Comparison of ENCODE assay signal across 18 mouse cellular contexts in the genomic region with DNA sequence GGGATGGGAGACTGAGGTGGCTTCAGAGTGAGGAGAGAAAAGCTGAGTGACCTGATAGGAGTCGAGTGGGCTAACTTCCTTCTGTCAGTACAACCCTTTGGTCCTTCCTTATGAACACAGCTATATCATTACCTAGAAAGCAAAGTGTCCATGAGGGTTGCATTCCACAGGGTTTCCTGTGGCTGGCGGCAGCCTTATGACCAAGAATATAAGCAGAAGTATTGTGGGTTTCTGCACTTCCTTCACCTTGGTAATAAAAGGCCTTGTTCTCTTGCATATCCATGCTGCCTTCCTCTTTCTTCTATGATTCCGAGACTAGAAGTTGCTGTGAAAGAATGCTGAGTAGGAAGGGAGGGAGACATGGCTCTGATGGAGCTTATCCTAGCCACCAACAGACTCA. TPM values are rescaled to one million over a fixed set of nuclear protein-coding genes. Genes with fewer than 3 reads are reported as not detected.
DNase-seq lines count a peak whose midpoint lies in the region; ATAC-seq lines count a peak whose summit lies in the region.
"Had no signal": no experiment of that assay in that cellular context is flagged by ENCODE, and none has a peak within 500 bp of the region (broad histone marks: within the 10 kb centered on the region; RNA-seq: fewer than 3 reads in every experiment).

No protein-coding gene starts in this region.

- H3K4me2 ChIP-seq in kidney, embryonic 15.5 days, result no peak overlapping the region
- H3K4me2 ChIP-seq in forebrain, embryonic 14.5 days (ENCODE audit: low read length), result no peak overlapping the region
- H3K4me2 ChIP-seq: hindbrain, embryonic 15.5 days had no signal

- H3K4me1 ChIP-seq in heart, embryonic 10.5 days, result no peaks in the 10 kb centered on the region
- H3K4me1 ChIP-seq in kidney, embryonic 15.5 days, result 0 out of 2 replicates have a peak, but pooled peaks cover 3% of the 10 kb centered on the region
- H3K4me1 ChIP-seq in forebrain, embryonic 14.5 days (ENCODE audit: control insufficient read depth, insufficient read depth, low read length), result no peaks in the 10 kb centered on the region
- H3K4me1 ChIP-seq: hindbrain, embryonic 15.5 days; midbrain, embryonic 10.5 days had no signal

- no peak overlapping the region for H3K4me3 ChIP-seq in heart, embryonic 10.5 days
- no peak overlapping the region for H3K4me3 ChIP-seq in kidney, embryonic 15.5 days (replicated peaks)
- H3K4me3 ChIP-seq in forebrain, embryonic 14.5 days (ENCODE audit: low read depth, low read length), result no peak overlapping the region
- H3K4me3 ChIP-seq: hindbrain, embryonic 15.5 days; midbrain, embryonic 10.5 days had no signal

- peak overlapping the region; percentile 67; the same call in 1 of the 2 replicates for H3K27ac ChIP-seq in heart, embryonic 10.5 days
- peak overlapping the region; percentile 59 for H3K27ac ChIP-seq in kidney, embryonic 15.5 days
- no peak overlapping the region for H3K27ac ChIP-seq in forebrain, embryonic 14.5 days (ENCODE audit: low read depth, low read length)
- H3K27ac ChIP-seq: hindbrain, embryonic 15.5 days; midbrain, embryonic 10.5 days had no signal

- H3K9me3 ChIP-seq in heart, embryonic 10.5 days, result no peaks in the 10 kb centered on the region
- H3K9me3 ChIP-seq in kidney, embryonic 15.5 days (replicated peaks), result no peaks in the 10 kb centered on the region
- H3K9me3 ChIP-seq in forebrain, embryonic 14.5 days (replicated peaks; ENCODE audit: control insufficient read depth, low read length), result no peaks in the 10 kb centered on the region
- H3K9me3 ChIP-seq: hindbrain, embryonic 15.5 days; midbrain, embryonic 10.5 days had no signal

- 69% methylated on average over 3 of the region's 3 CpGs for WGBS in heart, embryonic 10.5 days
- WGBS in kidney, embryonic 15.5 days, result 77% methylated on average over 3 of the region's 3 CpGs
- 88% methylated on average over 3 of the region's 3 CpGs for WGBS in forebrain, embryonic 14.5 days

- no peak overlapping the region for H3K9ac ChIP-seq in kidney, embryonic 15.5 days
- no peak overlapping the region for H3K9ac ChIP-seq in forebrain, embryonic 14.5 days (ENCODE audit: low read length)
- H3K9ac ChIP-seq: hindbrain, embryonic 15.5 days had no signal

- H3K36me3 ChIP-seq in heart, embryonic 10.5 days, result no peaks in the 10 kb centered on the region
- no peaks in the 10 kb centered on the region; the same call in 1 of the 2 replicates for H3K36me3 ChIP-seq in kidney, embryonic 15.5 days
- H3K36me3 ChIP-seq in forebrain, embryonic 14.5 days (ENCODE audit: control insufficient read depth, insufficient read depth, low read length), result no peaks in the 10 kb centered on the region
- H3K36me3 ChIP-seq: hindbrain, embryonic 15.5 days; midbrain, embryonic 10.5 days had no signal

- intact Hi-C loops in heart, postnatal 10 days (cut with DNase I), result no loop called here

- no peak for DNase-seq in heart, embryonic 10.5 days (ENCODE audit: low spot score)
- DNase-seq in heart, postnatal 10 days, result no peak
- DNase-seq in kidney, postnatal 36 days, result no peak
- peak; percentile 80 for DNase-seq in 416B (ENCODE audit: low read depth)
- DNase-seq in induced T-regulatory cell, adult 2 months (ENCODE audit: low read depth), result peak; percentile 58
- no peak for DNase-seq in forebrain, embryonic 14.5 days (ENCODE audit: low spot score)
- no peak for DNase-seq in cerebellum, adult 18-20 months
- DNase-seq: cerebellum, postnatal 36 days; gastrocnemius, postnatal 25 days; kidney, adult 18-20 months; lung, postnatal 10 days; right cerebral cortex, adult 18-20 months had no signal

- no peaks in the 10 kb centered on the region for H3K27me3 ChIP-seq in heart, embryonic 10.5 days (ENCODE audit: insufficient read depth, poor library complexity, severe bottlenecking)
- H3K27me3 ChIP-seq in kidney, embryonic 15.5 days, result no peaks in the 10 kb centered on the region
- H3K27me3 ChIP-seq in forebrain, embryonic 14.5 days (replicated peaks; ENCODE audit: control insufficient read depth, insufficient read depth, low read length), result no peaks in the 10 kb centered on the region
- H3K27me3 ChIP-seq: hindbrain, embryonic 15.5 days had no signal

- no peak for ATAC-seq in kidney, embryonic 15.5 days (replicated peaks; ENCODE audit: low FRiP score)
- no peak for ATAC-seq in forebrain, embryonic 14.5 days

RNA-seq across cellular contexts. Expression of a gene that starts 9.1 kb away (rescaled TPM):
- 21.3 and 26.0 TPM in 2 replicates for polyA plus RNA-seq in heart, embryonic 10.5 days (2016; fragmentation: Nextera tagmentation; extraction: Ambion mirVana)
- total RNA-seq in heart, postnatal 10 days (2021), result 10 to 100 TPM; 73.8 to 74.5 TPM
- polyA plus RNA-seq in kidney, embryonic 15.5 days (2015; fragmentation: Nextera tagmentation; extraction: Ambion mirVana), result 50.6 and 51.3 TPM in 2 replicates
- polyA plus RNA-seq in forebrain, embryonic 14.5 days (2014; fragmentation: Nextera tagmentation; extraction: Ambion mirVana), result 7.2 and 8.3 TPM in 2 replicates

RNA-seq across cellular contexts. Expression of a gene that starts 14.5 kb away (rescaled TPM):
- 6.4 and 10.6 TPM in 2 replicates for polyA plus RNA-seq in heart, embryonic 10.5 days (2016; fragmentation: Nextera tagmentation; extraction: Ambion mirVana)
- total RNA-seq in heart, postnatal 10 days (2021), result 10 to 100 TPM; 46.9 to 57.4 TPM
- polyA plus RNA-seq in kidney, embryonic 15.5 days (2015; fragmentation: Nextera tagmentation; extraction: Ambion mirVana), result 69.5 and 72.5 TPM in 2 replicates
- polyA plus RNA-seq in forebrain, embryonic 14.5 days (2014; fragmentation: Nextera tagmentation; extraction: Ambion mirVana), result 1.2 and 1.9 TPM in 2 replicates

RNA-seq across cellular contexts. Expression of a gene that starts 19.5 kb away (rescaled TPM):
- polyA plus RNA-seq in heart, embryonic 10.5 days (2016; fragmentation: Nextera tagmentation; extraction: Ambion mirVana), result 1.9 and 2.5 TPM in 2 replicates
- 1 to 10 TPM; 5.0 to 6.6 TPM for total RNA-seq in heart, postnatal 10 days (2021)
- 2.7 and 3.3 TPM in 2 replicates for polyA plus RNA-seq in kidney, embryonic 15.5 days (2015; fragmentation: Nextera tagmentation; extraction: Ambion mirVana)
- 0.84 TPM in 1 of 2 replicates, not detected in the other for polyA plus RNA-seq in forebrain, embryonic 14.5 days (2014; fragmentation: Nextera tagmentation; extraction: Ambion mirVana)
- total RNA-seq: gastrocnemius, postnatal 25 days had no signal
- polyA plus RNA-seq: embryonic facial prominence, embryonic 11.5 days; testis, adult 2 months had no signal

RNA-seq across cellular contexts. Expression of a gene that starts 19.5 kb away (rescaled TPM):
- not detected in 2 replicates for polyA plus RNA-seq in heart, embryonic 10.5 days (2016; fragmentation: Nextera tagmentation; extraction: Ambion mirVana)
- not detected for total RNA-seq in heart, postnatal 10 days (2021)
- polyA plus RNA-seq in kidney, embryonic 15.5 days (2015; fragmentation: Nextera tagmentation; extraction: Ambion mirVana), result not detected in 2 replicates
- not detected in 2 replicates for polyA plus RNA-seq in forebrain, embryonic 14.5 days (2014; fragmentation: Nextera tagmentation; extraction: Ambion mirVana)
- total RNA-seq: gastrocnemius, postnatal 25 days had no signal
- polyA plus RNA-seq: embryonic facial prominence, embryonic 11.5 days; hindbrain, embryonic 15.5 days; limb, embryonic 14.5 days; midbrain, embryonic 10.5 days; testis, adult 2 months had no signal

RNA-seq across cellular contexts. Expression of a gene that starts 23.0 kb away (rescaled TPM):
- polyA plus RNA-seq in heart, embryonic 10.5 days (2016; fragmentation: Nextera tagmentation; extraction: Ambion mirVana), result 7.4 and 8.7 TPM in 2 replicates
- 1 to 10 TPM; 6.0 to 7.5 TPM for total RNA-seq in heart, postnatal 10 days (2021)
- polyA plus RNA-seq in kidney, embryonic 15.5 days (2015; fragmentation: Nextera tagmentation; extraction: Ambion mirVana), result 11.7 and 12.6 TPM in 2 replicates
- polyA plus RNA-seq in forebrain, embryonic 14.5 days (2014; fragmentation: Nextera tagmentation; extraction: Ambion mirVana), result 1.5 and 2.2 TPM in 2 replicates

Comparison
In these comparisons a context has a peak if more than half of its experiments do, and no peak if none do; other contexts are left out.
1. DNase-seq: peak in 416B (single experiment) and induced T-regulatory cell, adult 2 months (single experiment); none in heart, embryonic 10.5 days (single experiment), heart, postnatal 10 days (0 of 2), kidney, postnatal 36 days (0 of 2), forebrain, embryonic 14.5 days (single experiment) and cerebellum, adult 18-20 months (0 of 2).